Mouse (Mus musculus) small intestine, adult 2 months (tissue): ENCODE measurements at regions not wholly inside any gene's neighbourhood (a gene's known extent, or its start where the extent isn't known, plus 50 kb on each side); places are given as distances from the start of the nearest gene placed in this dataset.

Experiments
- H3K27ac ChIP-seq: fragments of 200-500 bp; 2 replicates; pipeline ENCODE4 v1.5.1; 2012; ENCODE audit warnings: low read depth, low read length, control low read depth, inconsistent platforms; ENCODE audit not compliant: insufficient read depth
- H3K27me3 ChIP-seq: fragments of 200-500 bp; 2 replicates; pipeline ENCODE4 v1.6.1; 2012; ENCODE audit warnings: mild to moderate bottlenecking, moderate library complexity, low read length, inconsistent platforms; ENCODE audit not compliant: control insufficient read depth, insufficient read depth
- H3K36me3 ChIP-seq: fragments of 200-500 bp; 2 replicates; pipeline ENCODE4 v1.6.1; 2012; ENCODE audit warnings: mild to moderate bottlenecking, low read length, control low read depth, inconsistent platforms; ENCODE audit not compliant: control insufficient read depth, insufficient read depth
- H3K4me1 ChIP-seq: fragments of 200-500 bp; 2 replicates; pipeline ENCODE4 v1.6.1; 2012; ENCODE audit warnings: low read length, inconsistent platforms, mixed read lengths; ENCODE audit not compliant: control insufficient read depth, insufficient read depth, insufficient read length
- H3K4me3 ChIP-seq: fragments of 200-500 bp; 2 replicates; pipeline ENCODE4 v1.5.1; 2012; ENCODE audit warnings: low read depth, mild to moderate bottlenecking, control low read depth, inconsistent platforms, low read length, moderate library complexity
- CTCF ChIP-seq: fragments of 200-500 bp; IDR thresholded peaks from 2 replicates; pipeline ENCODE4 v1.5.1; 2012; ENCODE audit warnings: low read depth, mild to moderate bottlenecking, control low read depth, inconsistent platforms, low read length, moderate library complexity, mixed read lengths; ENCODE audit not compliant: insufficient replicate concordance, insufficient read length; ENCODE audit errors: extremely low read depth
- POLR2A ChIP-seq: fragments of 200-500 bp; IDR thresholded peaks from 2 replicates; pipeline ENCODE4 v1.6.1; 2012; ENCODE audit warnings: low read depth, mild to moderate bottlenecking, control low read depth, inconsistent platforms, low read length, moderate library complexity
- WGBS: fragments of 180-500 bp; shearing (Covaris S2); methylation state at CpG from one replicate; pipeline ENCODE4 v1.1.7; 2018; 5-methylcytosine and 5-hydroxymethylcytosine counted together

DNA sequence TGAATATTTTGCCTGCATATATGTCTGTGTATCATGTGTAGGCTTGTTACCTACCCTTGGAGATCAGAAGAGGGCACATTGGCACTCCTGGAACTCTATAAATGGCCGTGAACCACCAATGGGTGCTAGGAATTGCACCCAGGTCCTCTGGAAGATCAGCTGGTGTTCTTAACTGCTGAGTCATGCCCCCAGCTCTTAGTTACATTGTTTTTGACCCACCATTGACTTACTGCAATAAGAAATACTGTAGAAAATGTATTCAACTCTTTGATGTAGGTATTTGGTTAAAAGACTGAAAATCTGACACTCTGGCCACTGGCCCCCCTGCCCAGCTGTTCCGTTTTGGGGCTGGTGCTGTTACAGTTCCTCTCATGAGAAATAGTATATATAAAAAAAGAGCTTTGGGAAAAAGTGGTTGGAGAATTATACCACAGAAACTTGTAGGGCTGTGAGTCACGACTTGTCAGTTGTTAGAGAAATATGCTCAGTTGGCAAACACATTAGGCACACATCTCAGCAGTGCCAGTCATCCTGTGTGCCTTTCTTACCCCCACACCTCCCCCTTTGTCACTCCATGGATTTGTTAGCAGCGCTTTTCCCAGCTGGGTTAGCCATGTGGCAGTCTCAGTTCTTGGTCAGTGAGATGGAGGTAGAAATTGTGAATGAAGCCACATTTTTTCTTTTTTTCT, 58.4 kb upstream of the Arhgap32 start:
- no peak overlapping the region for H3K4me3 ChIP-seq
- 76% methylated on average over 4 of the region's 4 CpGs for WGBS
- H3K36me3 ChIP-seq, result no peaks in the 10 kb centered on the region
- no peaks in the 10 kb centered on the region for H3K27me3 ChIP-seq
- no peak overlapping the region for H3K27ac ChIP-seq
- TF ChIP-seq POLR2A, result no peak
- TF ChIP-seq CTCF, result no peak
- H3K4me1 ChIP-seq, result no peaks in the 10 kb centered on the region

DNA sequence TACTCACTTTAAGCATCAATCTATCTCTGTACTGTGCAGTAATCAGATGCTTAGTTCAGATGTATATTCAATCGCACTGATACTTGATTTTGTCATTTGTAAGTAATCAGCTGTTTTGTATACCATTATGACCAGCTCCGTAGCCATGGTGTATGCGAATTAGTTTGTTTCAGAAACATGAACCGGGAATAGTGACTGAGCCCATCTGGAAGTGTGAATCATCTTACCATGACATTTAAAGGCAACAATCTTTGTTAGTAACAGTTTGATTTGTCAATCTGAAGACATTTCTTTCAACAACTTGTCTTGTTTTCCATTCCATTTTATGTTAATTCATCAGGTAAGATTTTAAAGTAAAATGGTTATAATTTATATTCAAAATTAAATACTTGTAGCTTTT, 53.2 kb upstream of the Arhgap32 start:
- no peaks in the 10 kb centered on the region for H3K36me3 ChIP-seq
- no peak overlapping the region for H3K27ac ChIP-seq
- H3K4me1 ChIP-seq, result no peaks in the 10 kb centered on the region
- 88% methylated on average over 4 of the region's 4 CpGs for WGBS
- no peak overlapping the region for H3K4me3 ChIP-seq
- no peak for TF ChIP-seq POLR2A
- TF ChIP-seq CTCF, result no peak
- no peaks in the 10 kb centered on the region for H3K27me3 ChIP-seq

GRCm38 (mm10) chr9:32063541-32063940, 52.4 kb upstream of the Arhgap32 start:
- H3K36me3 ChIP-seq, result no peaks in the 10 kb centered on the region
- H3K27ac ChIP-seq, result no peak overlapping the region
- WGBS, result 74% methylated on average over 6 of the region's 6 CpGs

DNA sequence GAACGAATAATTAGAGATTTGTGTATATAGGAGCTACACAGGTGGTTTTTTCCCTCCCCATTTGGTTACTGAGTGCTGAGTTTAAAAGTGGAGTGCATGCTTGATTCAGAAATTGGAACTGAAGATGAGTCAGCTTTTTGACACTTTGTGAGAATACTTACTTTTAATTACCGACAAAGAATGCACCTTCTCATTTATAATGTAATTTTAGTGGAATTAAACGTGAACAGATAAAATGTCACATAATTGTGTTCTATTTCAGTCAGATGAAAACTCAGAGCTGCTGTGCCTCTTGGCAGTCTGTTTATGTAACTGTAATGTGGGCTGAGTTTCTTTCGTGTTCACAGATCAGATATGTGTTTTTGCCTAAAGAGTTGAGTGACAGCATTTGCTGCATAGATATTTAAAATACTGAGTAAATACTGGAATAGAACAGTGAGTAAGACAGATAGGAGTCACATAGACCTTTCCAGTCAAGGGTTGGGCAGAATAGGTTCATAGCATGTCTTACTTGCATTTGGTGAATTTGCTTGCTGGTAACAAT, 51.9 kb upstream of the Arhgap32 start:
- no peak for TF ChIP-seq POLR2A
- no peak for TF ChIP-seq CTCF
- Histone ChIP-seq H3K36me3 (no peaks in the 10 kb centered on the region), H3K4me3 (no peak overlapping the region), H3K4me1 (no peaks in the 10 kb centered on the region), H3K27ac (no peak overlapping the region), H3K27me3 (no peaks in the 10 kb centered on the region)
- WGBS, result 77% methylated on average over 4 of the region's 4 CpGs

More at GRCm38 (mm10) chr9:32063541-32063940, 52.4 kb upstream of the Arhgap32 start:
- H3K27me3 ChIP-seq, result no peaks in the 10 kb centered on the region
- no peak for TF ChIP-seq POLR2A
- TF ChIP-seq CTCF, result no peak
- H3K4me1 ChIP-seq, result no peaks in the 10 kb centered on the region
- H3K4me3 ChIP-seq, result no peak overlapping the region
